Mouse (Mus musculus) T-cell, adult 66 days (primary cell): ENCODE data around the gene Olfr44. TPM values are rescaled to one million over a fixed set of nuclear protein-coding genes. Genes with fewer than 3 reads are reported as not detected.

Experiments used
- total RNA-seq, 2 experiments: library from RNA; stranded (reverse); gene quantifications; 3 replicates in 1 of 2; 4 replicates in 1 of 2; pipeline ENCODE4 v1.2.4; 2023

The Olfr44 gene
- not detected for total RNA-seq

GRCm38 (mm10) chr9:39493895-39494294 lies at the start of gene Olfr44:
TSS of gene Olfr44 (minus strand) at chr9:39493995.

GRCm38 (mm10) chr9:39515531-39515930 lies 21.7 kb upstream of the Olfr44 start, which contains the start of gene Olfr957:
TSS of gene Olfr957 (minus strand) at chr9:39515809.

GRCm38 (mm10) chr9:39471844-39472243 lies 22.0 kb downstream of the Olfr44 start, which contains the start of gene Olfr955:
TSS of gene Olfr955 (minus strand) at chr9:39471944.

GRCm38 (mm10) chr9:39456401-39456800 lies 37.4 kb downstream of the Olfr44 start, which contains the start of gene Olfr954:
TSS of gene Olfr954 (plus strand) at chr9:39456701.

Other genes starting within 250 kb of the Olfr44 start
- gene Olfr1537, start 244.0 kb downstream of the Olfr44 start, total RNA-seq: not detected
- gene Olfr945, start 217.2 kb downstream of the Olfr44 start, total RNA-seq: not detected
- gene Olfr948, start 167.9 kb downstream of the Olfr44 start, total RNA-seq: not detected
- gene Olfr951, start 106.6 kb downstream of the Olfr44 start, total RNA-seq: not detected
- not detected for gene Olfr952, start 66.8 kb downstream of the Olfr44 start, total RNA-seq
- not detected for gene Olfr954, start 37.3 kb downstream of the Olfr44 start, total RNA-seq
- not detected for gene Olfr955, start 22.1 kb downstream of the Olfr44 start, total RNA-seq
- gene Olfr957, start 21.8 kb upstream of the Olfr44 start, total RNA-seq: not detected
- not detected for gene Olfr958, start 60.1 kb upstream of the Olfr44 start, total RNA-seq
- not detected for gene Olfr959, start 81.6 kb upstream of the Olfr44 start, total RNA-seq
- not detected for gene AW551984, start 110.4 kb upstream of the Olfr44 start, total RNA-seq
- not detected for gene Olfr148, start 116.7 kb upstream of the Olfr44 start, total RNA-seq
- gene Olfr960, start 127.4 kb upstream of the Olfr44 start, total RNA-seq: not detected
- gene Olfr961, start 151.1 kb upstream of the Olfr44 start, total RNA-seq: not detected
- gene Olfr963, start 173.2 kb upstream of the Olfr44 start, total RNA-seq: not detected
- not detected for gene Olfr149, start 213.1 kb upstream of the Olfr44 start, total RNA-seq
- gene Olfr965, start 217.4 kb upstream of the Olfr44 start, total RNA-seq: not detected
- not detected for gene Olfr150, start 237.0 kb upstream of the Olfr44 start, total RNA-seq